Mouse (Mus musculus): ENCODE data around the gene Cbx6.

GRCm38 (mm10) chr15:79822265-79823199, 12.0 kb downstream of the Cbx6 start:
- no peak for TF ChIP-seq CTCF (IDR thresholded peaks at IDR 0.05; ENCODE audit: extremely low read depth, insufficient read depth, insufficient read length, insufficient replicate concordance)
- TF ChIP-seq POLR2A (IDR thresholded peaks at IDR 0.05; ENCODE audit: low read depth, low read length), result no peak
